Mouse (Mus musculus) hindbrain, embryonic 11.5 days (tissue): ENCODE results near the gene Kansl1l. TPM values are rescaled to one million over a fixed set of nuclear protein-coding genes. Genes with fewer than 3 reads are reported as not detected.

Source experiments
- ATAC-seq: fragments of 200-750 bp; cut with Nextera tagmentation; 2 replicates; pipeline ENCODE4 v1.8.0; 2017; ENCODE audit warnings: mild to moderate bottlenecking, moderate TSS enrichment, moderate library complexity; ENCODE audit not compliant: low FRiP score
- DNase-seq: peaks from one replicate; pipeline ENCODE4 v3.0.0-alpha.2; 2015; ENCODE audit warnings: low spot score
- H3K27ac ChIP-seq: fragments of 300-500 bp; sonication (generic); 2 replicates; pipeline ENCODE4 v1.5.1; 2014; ENCODE audit warnings: mild to moderate bottlenecking, low read depth, low read length
- H3K27me3 ChIP-seq: fragments of 300-500 bp; sonication (generic); 2 replicates; pipeline ENCODE4 v1.6.1; 2014; ENCODE audit warnings: mild to moderate bottlenecking, low read length, moderate library complexity, mixed read lengths; ENCODE audit not compliant: control insufficient read depth, insufficient read depth
- H3K36me3 ChIP-seq: fragments of 300-500 bp; sonication (generic); 2 replicates; pipeline ENCODE4 v1.6.1; 2014; ENCODE audit warnings: mild to moderate bottlenecking, low read length, moderate library complexity, mixed read lengths; ENCODE audit not compliant: control insufficient read depth, insufficient read depth
- H3K4me1 ChIP-seq: fragments of 300-500 bp; sonication (generic); replicated peaks from 2 replicates; pipeline ENCODE4 v1.6.1; 2014; ENCODE audit warnings: low read length, mixed read lengths; ENCODE audit not compliant: control insufficient read depth, insufficient read depth
- H3K4me2 ChIP-seq: fragments of 300-500 bp; sonication (generic); replicated peaks from 2 replicates; pipeline ENCODE4 v1.6.1; 2014; ENCODE audit warnings: mild to moderate bottlenecking, low read depth, low read length
- H3K4me3 ChIP-seq: fragments of 300-500 bp; sonication (generic); 2 replicates; pipeline ENCODE4 v1.5.1; 2014; ENCODE audit warnings: low read depth, low read length
- H3K9ac ChIP-seq: fragments of 300-500 bp; sonication (generic); 2 replicates; pipeline ENCODE4 v1.6.1; 2014; ENCODE audit warnings: low read depth, low read length
- H3K9me3 ChIP-seq: fragments of 300-500 bp; sonication (generic); 2 replicates; pipeline ENCODE4 v1.6.1; 2016; ENCODE audit warnings: low read length; ENCODE audit not compliant: control insufficient read depth
- WGBS: fragments of 180-500 bp; shearing (Covaris S2); extraction: QIAGEN DNeasy Blood & Tissue Kit; methylation state at CpG from one replicate; pipeline ENCODE4 v1.1.7; 2014; 5-methylcytosine and 5-hydroxymethylcytosine counted together
- polyA plus RNA-seq: library from polyadenylated mRNA; unstranded; fragments of >200 nt; fragmentation: Nextera tagmentation; extraction: Ambion mirVana; gene quantifications from 2 replicates; pipeline ENCODE4 v1.2.1, GENCODE M21; 2014

Gene Kansl1l
- 11.8 and 16.7 TPM in 2 replicates for polyA plus RNA-seq

DNA sequence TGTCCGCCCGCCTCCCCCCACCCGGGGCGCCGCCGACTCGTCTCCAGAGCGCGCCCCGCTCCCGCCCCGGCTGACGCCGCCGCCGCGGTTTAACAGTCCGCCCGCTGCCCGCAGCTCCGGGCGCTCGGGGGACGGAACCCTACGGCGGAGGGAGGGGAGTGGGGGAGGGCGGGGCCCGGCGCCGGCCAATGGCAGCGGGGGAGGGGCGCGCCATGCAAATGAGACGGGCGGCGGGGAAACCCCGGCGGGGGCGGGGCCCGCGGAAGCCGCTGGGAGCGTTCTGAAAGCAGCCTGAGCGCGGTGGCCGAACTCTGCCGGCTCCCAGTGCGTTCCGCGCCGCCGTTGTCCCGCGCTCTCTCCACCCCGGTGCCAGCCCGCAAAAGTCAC, at the start of gene Kansl1l:
Gene Kansl1l (minus strand): TSS at position 110 of the 387 bp plus-strand sequence.
- WGBS: 0% methylated on average over 11 of the region's 56 CpGs
- no peaks in the 10 kb centered on the region for H3K36me3 ChIP-seq
- DNase-seq (peak; percentile 96), ATAC-seq (peak; percentile 90)
- H3K4me2 ChIP-seq: peak within 1 kb of the TSS; percentile 58
- H3K4me1 ChIP-seq: no peaks in the 10 kb centered on the region
- peak within 1 kb of the TSS; percentile 90 for H3K4me3 ChIP-seq
- peak within 1 kb of the TSS; percentile 95 for H3K9ac ChIP-seq
- H3K27me3 ChIP-seq: no peaks in the 10 kb centered on the region
- peak within 1 kb of the TSS; percentile 98 for H3K27ac ChIP-seq
- H3K9me3 ChIP-seq: no peaks in the 10 kb centered on the region

DNA sequence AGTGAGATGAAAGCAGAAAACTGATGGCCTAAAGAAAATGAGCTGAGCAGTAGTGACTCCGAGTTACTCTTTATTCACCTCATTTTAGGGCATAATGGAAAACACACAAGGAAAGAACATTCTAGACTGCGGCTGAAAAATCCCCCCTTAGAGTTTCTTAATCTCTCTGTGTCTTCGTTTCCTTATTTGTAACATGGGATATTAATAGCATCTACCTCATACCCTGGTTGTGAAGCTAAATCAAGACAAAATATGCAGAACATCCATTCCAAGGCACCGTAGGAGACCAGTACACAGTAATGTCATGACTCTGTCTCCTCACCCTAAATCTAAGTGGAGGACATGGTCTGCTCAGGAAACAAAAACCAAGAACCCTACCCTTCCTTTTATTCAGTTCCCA, 48.3 kb upstream of the Kansl1l start:
- no peak overlapping the region for H3K4me2 ChIP-seq
- 88% methylated on average over 4 of the region's 4 CpGs for WGBS
- no peak overlapping the region for H3K9ac ChIP-seq
- H3K27me3 ChIP-seq: no peaks in the 10 kb centered on the region
- ATAC-seq (no peak), DNase-seq (no peak)
- H3K27ac ChIP-seq: no peak overlapping the region
- no peaks in the 10 kb centered on the region for H3K4me1 ChIP-seq
- H3K9me3 ChIP-seq: no peaks in the 10 kb centered on the region
- H3K4me3 ChIP-seq: no peak overlapping the region
- H3K36me3 ChIP-seq: no peaks in the 10 kb centered on the region

DNA sequence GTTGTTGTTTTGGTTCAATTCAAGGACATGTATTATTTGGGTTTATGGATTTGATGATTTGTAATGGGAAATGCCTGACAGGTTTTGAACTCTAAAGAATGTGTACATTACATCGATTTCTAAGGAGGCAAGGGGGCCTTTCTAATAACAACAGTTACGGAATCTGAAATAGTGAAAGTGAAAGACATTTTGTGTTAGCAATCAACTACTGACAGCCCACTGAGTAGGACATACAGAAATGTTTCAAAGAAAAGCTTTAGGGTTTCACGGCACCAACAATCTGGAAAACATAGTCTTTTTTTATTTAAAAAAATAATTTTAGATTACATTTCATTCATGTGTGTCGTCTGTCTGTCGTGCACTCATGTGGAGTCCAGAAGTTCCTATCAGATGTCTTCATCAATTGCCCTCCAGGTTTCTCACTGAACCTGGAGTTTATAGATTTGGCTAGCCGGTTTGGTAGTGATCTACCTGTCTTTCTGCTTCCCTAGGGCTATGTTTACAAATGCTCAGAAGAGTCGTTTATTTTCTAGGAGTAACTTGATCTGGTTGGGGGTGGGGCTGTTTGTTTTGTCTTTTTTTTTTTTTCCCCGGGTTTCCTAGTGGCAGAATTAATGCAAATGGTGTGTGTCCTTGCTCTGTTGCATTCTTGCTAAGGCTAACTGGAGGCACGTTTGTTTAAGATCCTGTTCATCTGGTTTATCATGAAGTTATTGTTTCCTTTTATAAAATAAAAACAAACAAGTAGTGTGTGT, 46.6 kb upstream of the Kansl1l start:
- H3K27me3 ChIP-seq: no peaks in the 10 kb centered on the region
- no peak overlapping the region for H3K4me3 ChIP-seq
- H3K9ac ChIP-seq: no peak overlapping the region
- DNase-seq (peak; percentile 11), ATAC-seq (no peak)
- H3K4me2 ChIP-seq: no peak overlapping the region; the same call in 1 of the 2 replicates
- no peaks in the 10 kb centered on the region for H3K9me3 ChIP-seq
- H3K4me1 ChIP-seq: no peaks in the 10 kb centered on the region
- H3K27ac ChIP-seq: no peak overlapping the region
- H3K36me3 ChIP-seq: no peaks in the 10 kb centered on the region
- WGBS: 17% methylated on average over 9 of the region's 9 CpGs

DNA sequence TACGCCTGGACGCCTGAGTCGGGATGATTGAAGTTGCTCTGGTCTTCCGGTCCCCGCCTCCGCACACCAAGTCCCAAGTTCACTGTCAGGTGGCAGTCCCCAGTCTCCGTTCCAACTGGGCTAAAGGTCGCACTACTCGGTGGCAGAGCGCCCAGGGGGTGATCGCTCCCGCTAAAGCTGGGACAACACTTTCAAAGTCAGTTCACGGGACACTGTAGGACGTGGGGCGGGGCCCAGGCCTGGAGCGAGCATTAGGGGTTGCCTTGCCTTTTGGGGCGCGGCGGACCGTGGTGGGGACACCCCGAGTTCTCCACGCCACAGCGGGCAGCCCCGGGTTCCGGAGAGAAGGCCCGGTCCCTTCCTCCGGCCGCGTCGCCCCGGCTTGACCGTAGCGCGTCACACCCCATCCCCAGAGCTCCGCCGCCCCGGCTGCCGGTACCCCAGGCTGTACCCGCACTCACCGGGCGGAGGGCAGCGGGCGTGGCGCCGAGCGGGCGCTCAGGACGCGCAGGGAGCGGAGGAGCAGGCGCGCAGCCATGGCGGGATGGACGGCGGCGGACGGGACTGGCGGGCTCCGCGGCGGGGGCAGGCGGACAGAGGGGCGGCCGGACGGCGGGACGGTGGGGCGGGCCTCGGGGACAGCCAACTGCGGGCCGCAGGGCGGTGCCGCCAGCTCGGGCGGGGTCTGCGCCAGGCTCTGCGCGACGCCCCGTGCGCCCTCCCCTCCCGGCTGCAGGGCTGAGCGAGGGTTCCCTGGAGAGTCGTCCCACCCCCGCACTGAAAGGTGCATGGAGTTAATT, 45.5 kb upstream of the Kansl1l start, which contains the start of gene Acadl:
Gene Acadl (minus strand): TSS at position 566 of the 800 bp plus-strand sequence.
- Histone ChIP-seq H3K36me3 (no peaks in the 10 kb centered on the region), H3K9me3 (no peaks in the 10 kb centered on the region), H3K4me1 (no peaks in the 10 kb centered on the region), H3K27ac (0 out of 2 replicates have a peak within 1 kb of the TSS, but pooled peaks have one; percentile 24), H3K4me3 (peak within 1 kb of the TSS; percentile 85), H3K27me3 (no peaks in the 10 kb centered on the region), H3K9ac (peak within 1 kb of the TSS; percentile 83), H3K4me2 (peak within 1 kb of the TSS; percentile 91)
- 1% methylated on average over 67 of the region's 85 CpGs for WGBS
- DNase-seq: peak; percentile 67
- ATAC-seq: peak; percentile 89

DNA sequence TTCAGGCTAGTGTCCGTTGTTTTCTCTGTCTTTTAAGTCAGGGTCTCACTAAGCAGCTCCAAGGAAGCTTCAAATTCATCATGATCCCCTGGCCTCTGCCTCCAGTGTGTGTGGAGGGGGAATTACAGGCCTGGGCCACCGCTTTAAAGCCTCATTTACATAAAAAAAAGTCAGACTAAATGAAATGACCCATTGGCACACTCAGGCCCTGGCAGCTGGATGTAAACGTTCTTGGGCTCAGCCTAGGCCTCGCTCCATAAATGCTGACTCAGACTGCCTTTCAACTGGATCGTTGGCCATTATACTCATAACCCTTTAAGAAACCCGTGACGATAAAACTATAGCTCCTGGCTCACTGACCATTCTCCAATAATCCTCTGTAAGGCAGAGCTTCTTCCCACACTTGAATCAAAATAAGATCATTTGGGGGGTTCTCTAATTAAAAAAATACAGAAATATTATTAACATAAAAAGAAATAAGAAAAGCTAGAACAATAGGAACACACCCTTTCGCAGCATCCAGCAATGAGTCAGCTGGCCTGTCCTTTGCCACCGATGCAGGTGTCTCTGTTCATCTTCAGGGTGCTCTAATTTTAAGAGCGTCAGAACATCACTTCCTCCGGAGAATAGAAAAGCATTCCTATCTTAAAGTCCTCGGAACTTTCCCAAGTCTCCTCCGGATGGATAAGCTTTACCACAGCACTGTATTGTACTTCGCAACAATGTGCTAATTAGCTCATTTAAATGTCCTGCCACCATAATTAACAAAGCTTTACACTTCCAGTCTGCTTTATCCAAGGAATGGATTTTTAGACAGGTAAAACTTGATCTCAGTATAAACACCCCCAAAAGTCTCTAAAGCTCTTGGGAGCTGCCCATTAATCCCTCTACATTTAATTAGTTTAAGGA, 44.7 kb upstream of the Kansl1l start:
- Histone ChIP-seq H3K27me3 (no peaks in the 10 kb centered on the region), H3K9me3 (no peaks in the 10 kb centered on the region), H3K36me3 (no peaks in the 10 kb centered on the region), H3K4me3 (peak overlapping the region; percentile 85), H3K4me2 (peak overlapping the region; percentile 91), H3K27ac (no peak overlapping the region), H3K4me1 (no peaks in the 10 kb centered on the region), H3K9ac (no peak overlapping the region; the same call in 1 of the 2 replicates)
- ATAC-seq (peak; percentile 41), DNase-seq (peak; percentile 23)
- WGBS: 26% methylated on average over 14 of the region's 14 CpGs

DNA sequence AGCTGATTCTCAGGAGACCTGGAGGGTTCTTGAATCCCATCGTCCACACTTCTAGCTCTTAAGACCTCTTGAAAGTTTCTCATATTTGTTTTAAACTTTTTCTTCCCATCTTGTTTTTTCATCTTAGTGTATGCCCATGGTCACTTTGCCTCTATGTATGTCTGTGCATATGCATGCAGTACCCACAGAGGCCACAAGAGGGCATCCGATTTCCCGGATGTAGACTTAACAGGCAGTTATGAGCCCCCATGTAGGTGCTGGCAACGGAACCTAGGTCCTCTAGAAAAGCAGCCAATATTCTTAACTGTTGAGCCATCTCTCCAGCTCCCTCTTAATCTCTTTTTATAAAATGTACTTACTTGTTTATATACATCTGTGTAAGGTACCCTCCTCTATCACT, 30.1 kb upstream of the Kansl1l start:
- no peaks in the 10 kb centered on the region for H3K27me3 ChIP-seq
- no peak overlapping the region for H3K4me2 ChIP-seq
- no peaks in the 10 kb centered on the region for H3K4me1 ChIP-seq
- DNase-seq: no peak
- no peak overlapping the region for H3K27ac ChIP-seq
- H3K9ac ChIP-seq: no peak overlapping the region
- WGBS: 90% methylated on average over 4 of the region's 4 CpGs
- 0 out of 2 replicates have a peak, but pooled peaks cover 4% of the 10 kb centered on the region for H3K36me3 ChIP-seq
- no peaks in the 10 kb centered on the region for H3K9me3 ChIP-seq
- H3K4me3 ChIP-seq: no peak overlapping the region
- no peak for ATAC-seq

DNA sequence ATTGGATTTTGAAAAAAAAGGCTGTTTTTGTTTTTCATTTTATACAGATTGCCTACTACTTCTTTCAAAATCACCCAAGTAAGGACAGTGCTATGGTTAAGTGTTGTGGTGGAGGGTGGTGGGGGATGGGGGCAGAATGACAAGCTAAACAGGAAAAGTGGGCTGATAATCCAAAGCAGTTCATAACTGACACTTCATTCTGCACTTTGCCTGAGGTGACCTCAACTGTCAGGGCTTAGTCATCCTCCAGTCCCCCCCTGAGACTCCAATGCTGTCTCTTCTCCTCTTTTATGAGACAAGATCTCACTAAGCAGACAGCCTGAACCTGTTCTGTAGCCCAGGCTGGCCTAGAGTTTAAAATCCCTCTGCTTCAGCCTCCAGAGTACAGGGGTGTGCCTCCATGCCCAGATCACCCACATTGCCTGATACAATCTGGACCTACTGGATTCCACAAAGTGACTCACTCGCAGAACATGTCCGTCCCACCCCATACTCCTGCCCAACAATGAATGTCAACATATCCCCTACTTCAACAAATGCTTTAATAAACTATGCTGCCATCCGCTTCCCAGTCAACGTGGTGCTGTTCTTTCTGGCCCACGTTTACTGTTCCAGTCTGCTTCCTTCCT, 28.4 kb upstream of the Kansl1l start:
- 94% methylated on average over 5 of the region's 5 CpGs for WGBS
- no peak for DNase-seq
- no peaks in the 10 kb centered on the region for H3K4me1 ChIP-seq
- no peak overlapping the region for H3K4me3 ChIP-seq
- ATAC-seq: no peak
- no peak overlapping the region for H3K27ac ChIP-seq
- 0 out of 2 replicates have a peak, but pooled peaks cover 4% of the 10 kb centered on the region for H3K36me3 ChIP-seq
- no peak overlapping the region for H3K9ac ChIP-seq
- H3K9me3 ChIP-seq: no peaks in the 10 kb centered on the region
- no peaks in the 10 kb centered on the region for H3K27me3 ChIP-seq
- H3K4me2 ChIP-seq: no peak overlapping the region

DNA sequence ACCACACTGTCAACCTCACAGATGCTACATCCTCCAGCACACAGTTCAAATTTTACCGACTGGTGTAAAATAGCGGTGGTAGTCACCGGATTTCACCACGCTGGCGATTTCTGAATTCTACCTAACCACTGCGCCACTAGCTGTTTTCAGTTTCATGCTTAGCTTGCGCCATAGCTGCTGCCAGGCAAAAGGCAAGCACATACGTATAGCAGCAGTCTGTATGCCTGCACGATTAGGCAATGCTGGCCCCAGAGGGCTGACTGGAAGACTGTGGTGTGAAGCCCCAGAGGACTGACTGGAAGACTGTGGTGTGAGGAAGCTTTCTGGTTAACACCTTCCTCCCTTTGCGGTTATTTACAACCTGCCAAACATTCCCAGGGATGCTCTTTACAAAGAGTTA, 24.6 kb upstream of the Kansl1l start:
- WGBS: 81% methylated on average over 10 of the region's 10 CpGs
- Histone ChIP-seq H3K4me3 (no peak overlapping the region), H3K9ac (no peak overlapping the region), H3K4me1 (no peaks in the 10 kb centered on the region), H3K4me2 (no peak overlapping the region), H3K36me3 (no peaks in the 10 kb centered on the region), H3K27ac (no peak overlapping the region), H3K9me3 (no peaks in the 10 kb centered on the region), H3K27me3 (no peaks in the 10 kb centered on the region)
- ATAC-seq: no peak
- no peak for DNase-seq
